Mouse (Mus musculus): ENCODE measurements at regions not wholly inside any gene's neighbourhood (a gene's known extent, or its start where the extent isn't known, plus 50 kb on each side); places are given as distances from the start of the nearest gene placed in this dataset.

- DNase-seq (ENCODE audit: low read depth, low spot score): no peak
Measured at GRCm38 (mm10) chr1:186376906-186377623, 260.0 kb upstream of the Lyplal1 start.

- DNase-seq (ENCODE audit: low read depth, low spot score): no peak
Measured at GRCm38 (mm10) chr1:186374009-186374649, 257.0 kb upstream of the Lyplal1 start.

GRCm38 (mm10) chr1:186373386-186373785, 256.3 kb upstream of the Lyplal1 start:
- DNase-seq (ENCODE audit: low read depth, low spot score): no peak

- DNase-seq (ENCODE audit: low read depth, low spot score): no peak
Measured at GRCm38 (mm10) chr1:186372770-186373353, 255.8 kb upstream of the Lyplal1 start.

- DNase-seq (ENCODE audit: low read depth, low spot score): no peak
Measured at GRCm38 (mm10) chr1:186363356-186363755, 246.2 kb upstream of the Lyplal1 start.

- peak; percentile 43 for DNase-seq (ENCODE audit: low read depth, low spot score)
Measured at GRCm38 (mm10) chr1:186358011-186358670, 241.0 kb upstream of the Lyplal1 start.

- DNase-seq (ENCODE audit: low read depth, low spot score): peak; percentile 41
Measured at GRCm38 (mm10) chr1:186354742-186355141, 237.6 kb upstream of the Lyplal1 start.

- no peak for DNase-seq (ENCODE audit: low read depth, low spot score)
Measured at GRCm38 (mm10) chr1:186354072-186354471, 237.0 kb upstream of the Lyplal1 start.

GRCm38 (mm10) chr1:186350381-186350780, 233.3 kb upstream of the Lyplal1 start:
- no peak for DNase-seq (ENCODE audit: low read depth, low spot score)

- no peak for DNase-seq (ENCODE audit: low read depth, low spot score)
Measured at GRCm38 (mm10) chr1:186349966-186350365, 232.9 kb upstream of the Lyplal1 start.

- no peak for DNase-seq (ENCODE audit: low read depth, low spot score)
Measured at GRCm38 (mm10) chr1:186347413-186348147, 230.5 kb upstream of the Lyplal1 start.

- DNase-seq (ENCODE audit: low read depth, low spot score): no peak
Measured at GRCm38 (mm10) chr1:186345449-186345848, 228.3 kb upstream of the Lyplal1 start.

GRCm38 (mm10) chr1:186342931-186343506, 225.9 kb upstream of the Lyplal1 start:
- no peak for DNase-seq (ENCODE audit: low read depth, low spot score)

- DNase-seq (ENCODE audit: low read depth, low spot score): no peak
Measured at GRCm38 (mm10) chr1:186342391-186342790, 225.3 kb upstream of the Lyplal1 start.

- DNase-seq (ENCODE audit: low read depth, low spot score): no peak
Measured at GRCm38 (mm10) chr1:186341878-186342277, 224.8 kb upstream of the Lyplal1 start.

- DNase-seq (ENCODE audit: low read depth, low spot score): no peak
Measured at GRCm38 (mm10) chr1:186340701-186341100, 223.6 kb upstream of the Lyplal1 start.

- no peak for DNase-seq (ENCODE audit: low read depth, low spot score)
Measured at GRCm38 (mm10) chr1:186317285-186317684, 200.2 kb upstream of the Lyplal1 start.

GRCm38 (mm10) chr1:186314180-186314579, 197.1 kb upstream of the Lyplal1 start:
- DNase-seq (ENCODE audit: low read depth, low spot score): peak; percentile 17

GRCm38 (mm10) chr1:186312698-186313097, 195.6 kb upstream of the Lyplal1 start:
- DNase-seq (ENCODE audit: low read depth, low spot score): no peak

- no peak for DNase-seq (ENCODE audit: low read depth, low spot score)
Measured at GRCm38 (mm10) chr1:186312008-186312407, 194.9 kb upstream of the Lyplal1 start.

- DNase-seq (ENCODE audit: low read depth, low spot score): no peak
Measured at GRCm38 (mm10) chr1:186307627-186308026, 190.5 kb upstream of the Lyplal1 start.

Measured in mesoderm, embryonic 11.5 days (tissue).